Mouse (Mus musculus) left cerebral cortex, postnatal 10 days (tissue): ENCODE measurements around the gene Tbc1d14. TPM values are rescaled to one million over a fixed set of nuclear protein-coding genes. Genes with fewer than 3 reads are reported as not detected.

Source experiments
- DNase-seq, 2 experiments: peaks; one replicate each; pipeline ENCODE4 v3.0.0; 2021 to 2022; ENCODE audit warnings: low spot score in 2 of 2, mixed read lengths in 1 of 2; ENCODE audit errors: extremely low spot score in 1 of 2
- intact Hi-C: fragments of 180-260 bp; cut with DNase I; formaldehyde crosslinking; loops from one replicate; pipeline ENCODE4 v1.15.1; 2025
- total RNA-seq, 2 experiments: library from RNA; stranded (reverse); gene quantifications; 2 replicates each; pipeline ENCODE4 v1.2.3; 2021

Gene Tbc1d14
- total RNA-seq, 2 experiments from 2014 or later = 89.7 to 95.6 TPM

GRCm38 (mm10) chr5:36449710-36450358, 143.2 kb downstream of the Tbc1d14 start:
- intact Hi-C loops = no loop called here
- DNase-seq = no peak

GRCm38 (mm10) chr5:36447872-36448271, 145.2 kb downstream of the Tbc1d14 start:
- no peak for DNase-seq
- intact Hi-C loops = no loop called here

GRCm38 (mm10) chr5:36446166-36446890, 146.7 kb downstream of the Tbc1d14 start:
- no peak for DNase-seq
- intact Hi-C loops = no loop called here

- intact Hi-C loops = no loop called here
- no peak for DNase-seq
Measured at GRCm38 (mm10) chr5:36445028-36445427, 148.0 kb downstream of the Tbc1d14 start.

- no peak for DNase-seq
- intact Hi-C loops = no loop called here
Measured at GRCm38 (mm10) chr5:36444611-36445010, 148.5 kb downstream of the Tbc1d14 start.

GRCm38 (mm10) chr5:36440741-36441140, 152.3 kb downstream of the Tbc1d14 start:
- intact Hi-C loops = no loop called here
- DNase-seq = no peak

Other genes starting within 250 kb of the Tbc1d14 start
- 10 to 100 TPM; 58.4 to 58.7 TPM for gene Sorcs2, start 195.1 kb downstream of the Tbc1d14 start, total RNA-seq
- gene Grpel1, start 128.3 kb downstream of the Tbc1d14 start, total RNA-seq = 10 to 100 TPM; 21.8 to 22.6 TPM
- 10 to 100 TPM; 29.7 to 31.6 TPM for gene Tada2b, start 109.0 kb downstream of the Tbc1d14 start, total RNA-seq
- 1 to 10 TPM; 1.4 TPM for gene Ccdc96, start 108.7 kb downstream of the Tbc1d14 start, total RNA-seq
- gene D5Ertd579e, start 102.7 kb upstream of the Tbc1d14 start, total RNA-seq = 10 to 100 TPM; 81.2 to 81.7 TPM
- 10 to 100 TPM; 16.5 to 20.7 TPM for gene Bloc1s4, start 155.4 kb upstream of the Tbc1d14 start, total RNA-seq
- gene Mrfap1, start 203.5 kb upstream of the Tbc1d14 start, total RNA-seq = 100 to 1,000 TPM; 454 to 457 TPM
- 10 to 100 TPM; 18.2 to 23.1 TPM for gene Man2b2, start 237.4 kb upstream of the Tbc1d14 start, total RNA-seq